Mouse (Mus musculus) monocyte, adult 59 days (primary cell): ENCODE data around the gene Olfr1415. TPM values are rescaled to one million over a fixed set of nuclear protein-coding genes. Genes with fewer than 3 reads are reported as not detected.

Experiments used
- total RNA-seq, 2 experiments: library from RNA; stranded (reverse); gene quantifications; one replicate each; pipeline ENCODE4 v1.2.4; 2023

The Olfr1415 gene
- not detected for total RNA-seq

GRCm38 (mm10) chr1:92496001-92496400 lies at the start of gene Olfr1415:
TSS of gene Olfr1415 (minus strand) at chr1:92496101.

DNA sequence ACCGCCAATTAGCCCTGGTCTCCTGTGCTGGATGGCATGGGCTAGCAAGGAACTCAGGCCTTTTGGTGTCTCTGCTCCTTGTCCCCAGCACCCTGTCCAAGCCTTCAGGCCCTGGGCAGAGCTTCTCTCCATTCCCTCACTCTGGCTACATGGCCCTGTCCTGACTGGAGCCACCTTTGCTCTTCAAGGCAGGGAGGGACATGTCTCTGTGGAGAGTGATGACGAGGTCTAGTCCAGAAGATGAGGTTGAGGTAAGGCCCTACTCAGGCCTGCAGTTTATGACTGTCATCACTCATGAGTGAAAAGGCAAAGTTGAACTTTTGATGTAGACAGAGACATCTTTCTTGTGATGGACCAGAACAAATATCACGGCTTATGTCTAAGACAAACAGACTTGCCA lies 22.7 kb upstream of the Olfr1415 start, which contains the start of gene Olfr1414:
Olfr1414 (minus strand) TSS at position 101 of the 400 bp plus-strand sequence.

GRCm38 (mm10) chr1:92485013-92485412 lies 10.9 kb downstream of the Olfr1415 start, which contains the start of gene Olfr1416:
TSS of gene Olfr1416 (minus strand) at chr1:92485113.

DNA sequence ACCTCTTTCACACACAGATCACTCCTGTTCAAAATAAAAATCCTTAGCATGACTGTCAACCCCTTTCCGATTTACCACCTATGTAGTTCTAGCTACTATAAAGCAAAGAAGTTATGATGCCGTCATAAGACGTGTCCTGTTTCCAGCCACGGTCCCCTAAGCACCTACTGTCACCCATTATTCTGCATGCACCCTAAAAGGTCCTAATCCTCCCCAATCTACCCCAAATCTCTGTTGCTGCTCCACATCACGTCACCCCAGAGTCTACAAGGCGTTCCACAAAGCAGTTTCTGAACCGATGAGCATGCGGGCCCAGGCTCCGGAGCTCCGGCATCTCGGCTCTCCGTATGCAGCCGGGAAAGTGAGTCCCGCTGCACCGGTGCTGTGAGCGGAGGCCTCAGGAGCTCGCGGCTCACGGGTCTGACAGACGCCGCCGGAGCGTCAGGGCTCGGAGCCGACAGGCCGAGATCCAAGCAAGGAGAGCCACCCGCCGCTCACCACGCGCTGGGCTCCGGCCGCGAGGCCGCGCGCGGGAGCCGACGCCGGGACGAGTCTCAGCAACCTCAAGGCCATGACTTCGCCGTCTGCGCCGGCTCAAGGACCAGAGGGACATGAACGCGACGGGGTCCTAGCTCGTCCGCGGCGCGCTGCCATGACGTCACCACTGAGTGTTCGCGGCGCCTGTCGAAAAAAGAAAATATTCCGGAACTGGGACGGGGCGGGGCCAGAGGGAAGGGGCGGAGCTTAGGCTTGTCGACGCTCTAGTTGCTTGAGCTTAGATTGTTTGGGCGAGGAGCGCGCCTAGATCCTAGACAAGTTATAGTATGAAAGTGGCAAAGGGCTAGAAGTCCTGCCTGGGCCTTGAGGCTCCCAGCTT lies 22.5 kb downstream of the Olfr1415 start, which contains the start of gene Ndufa10:
Ndufa10 (minus strand) TSS at position 696 of the 877 bp plus-strand sequence.

Other genes starting within 250 kb of the Olfr1415 start
- 10 to 100 TPM; 89.6 to 99.8 TPM for gene Ndufa10, start 22.2 kb downstream of the Olfr1415 start, total RNA-seq
- not detected for gene Olfr1416, start 11.0 kb downstream of the Olfr1415 start, total RNA-seq
- not detected for gene Olfr1414, start 22.6 kb upstream of the Olfr1415 start, total RNA-seq
- gene Olfr1413, start 75.2 kb upstream of the Olfr1415 start, total RNA-seq, result not detected
- gene Olfr1412, start 89.7 kb upstream of the Olfr1415 start, total RNA-seq, result not detected
- not detected for gene Olfr1411, start 98.3 kb upstream of the Olfr1415 start, total RNA-seq
- gene Olfr1410, start 109.7 kb upstream of the Olfr1415 start, total RNA-seq, result not detected
- not detected for gene Olfr12, start 121.7 kb upstream of the Olfr1415 start, total RNA-seq
- 100 to 1,000 TPM; 125 to 138 TPM for gene Cops9, start 145.9 kb upstream of the Olfr1415 start, total RNA-seq
- not detected for gene Otos, start 152.7 kb upstream of the Olfr1415 start, total RNA-seq